Mouse (Mus musculus): Measurements from ENCODE around the gene Gm3417. TPM values are rescaled to one million over a fixed set of nuclear protein-coding genes. Genes with fewer than 3 reads are reported as not detected.
"Not testable (repeated sequence)": the region's sequence is repeated elsewhere in the genome, so short reads cannot be mapped to it uniquely, and the experiment has no call there.

Gene Gm3417
- polyA plus RNA-seq, 1 experiment from 2014 or later = 0.42 TPM

DNA sequence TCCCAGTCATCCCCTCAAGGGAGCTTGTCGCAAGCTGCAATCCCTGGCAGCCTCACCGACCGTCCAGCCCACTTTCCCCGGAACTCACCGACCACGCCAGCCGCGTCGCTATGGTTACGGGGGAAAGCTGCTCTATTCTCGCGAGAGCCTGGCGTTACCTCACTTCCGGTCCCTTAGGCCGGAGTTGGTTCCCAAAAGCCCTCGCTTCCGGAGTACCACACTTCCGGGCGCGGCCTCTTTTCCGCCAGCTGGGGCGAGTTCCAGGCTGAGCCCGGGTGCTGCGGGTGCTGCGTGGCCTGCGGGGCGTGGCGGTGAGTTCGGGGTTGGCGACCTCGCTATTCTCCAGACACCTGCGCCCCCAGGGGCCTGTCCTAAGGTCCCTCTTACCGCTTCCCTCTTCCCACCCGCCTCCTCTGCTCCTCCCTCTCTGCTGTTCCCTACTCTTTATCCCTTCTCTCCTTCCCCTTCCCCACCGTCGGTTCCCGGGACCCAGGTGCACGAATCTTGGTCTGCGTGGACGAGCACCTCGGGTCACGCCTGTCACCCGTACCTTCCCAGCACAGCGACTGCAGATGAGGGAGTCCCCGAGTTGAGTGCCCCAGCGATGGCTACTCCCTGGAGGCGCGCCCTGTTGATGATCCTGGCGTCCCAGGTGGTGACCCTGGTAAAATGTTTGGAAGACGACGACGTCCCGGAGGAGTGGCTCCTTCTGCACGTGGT, 35.4 kb downstream of the Gm3417 start, which contains the start of the genes Wdr27 and 1600012H06Rik:
TSS of gene Wdr27 (minus strand) at position 150 of the 720 bp plus-strand sequence.
TSS of gene 1600012H06Rik (plus strand) at position 176 of the 720 bp plus-strand sequence.
- peak; percentile 99 for DNase-seq (ENCODE audit: low spot score)
- Histone ChIP-seq H3K4me3 (peak within 1 kb of the TSS; percentile 77), H3K9me3 (replicated peaks) (no peaks in the 10 kb centered on the region), H3K27ac (replicated peaks) (peak within 1 kb of the TSS; percentile 85), H3K4me1 (peaks cover 23% of the 10 kb centered on the region), H3K27me3 (ENCODE audit: low read depth, poor library complexity, severe bottlenecking) (no peaks in the 10 kb centered on the region), H3K36me3 (peaks cover 29% of the 10 kb centered on the region)
- under 1% methylated on average over 54 of the region's 54 CpGs for WGBS

DNA sequence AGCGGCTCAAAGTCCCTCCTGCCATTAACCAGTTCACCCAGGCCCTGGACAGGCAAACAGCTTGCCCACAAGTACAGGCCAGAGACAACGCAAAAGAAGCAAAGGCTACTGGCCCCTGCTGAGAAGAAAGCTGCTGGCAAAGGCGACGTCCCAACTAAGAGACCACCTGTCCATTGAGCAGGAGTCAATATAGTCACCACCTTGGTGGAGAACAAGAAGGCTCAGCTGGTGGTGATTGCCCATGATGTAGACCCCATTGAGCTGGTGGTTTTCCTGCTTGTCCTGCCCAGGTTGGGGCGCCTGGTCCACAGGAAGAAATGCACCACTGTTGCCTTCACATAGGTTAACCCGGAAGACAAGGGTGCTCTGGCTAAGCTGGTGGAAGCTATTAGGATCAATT, 36.4 kb downstream of the Gm3417 start:
- Histone ChIP-seq H3K4me3 (peak overlapping the region; percentile 77), H3K4me1 (peaks cover 23% of the 10 kb centered on the region), H3K27ac (replicated peaks) (peak overlapping the region; percentile 85), H3K36me3 (peaks cover 23% of the 10 kb centered on the region)
- H3K9me3 ChIP-seq (replicated peaks); DNase-seq (ENCODE audit: low spot score); H3K27me3 ChIP-seq (ENCODE audit: low read depth, poor library complexity, severe bottlenecking): not testable (repeated sequence)
- WGBS = 68% methylated on average over 6 of the region's 6 CpGs

DNA sequence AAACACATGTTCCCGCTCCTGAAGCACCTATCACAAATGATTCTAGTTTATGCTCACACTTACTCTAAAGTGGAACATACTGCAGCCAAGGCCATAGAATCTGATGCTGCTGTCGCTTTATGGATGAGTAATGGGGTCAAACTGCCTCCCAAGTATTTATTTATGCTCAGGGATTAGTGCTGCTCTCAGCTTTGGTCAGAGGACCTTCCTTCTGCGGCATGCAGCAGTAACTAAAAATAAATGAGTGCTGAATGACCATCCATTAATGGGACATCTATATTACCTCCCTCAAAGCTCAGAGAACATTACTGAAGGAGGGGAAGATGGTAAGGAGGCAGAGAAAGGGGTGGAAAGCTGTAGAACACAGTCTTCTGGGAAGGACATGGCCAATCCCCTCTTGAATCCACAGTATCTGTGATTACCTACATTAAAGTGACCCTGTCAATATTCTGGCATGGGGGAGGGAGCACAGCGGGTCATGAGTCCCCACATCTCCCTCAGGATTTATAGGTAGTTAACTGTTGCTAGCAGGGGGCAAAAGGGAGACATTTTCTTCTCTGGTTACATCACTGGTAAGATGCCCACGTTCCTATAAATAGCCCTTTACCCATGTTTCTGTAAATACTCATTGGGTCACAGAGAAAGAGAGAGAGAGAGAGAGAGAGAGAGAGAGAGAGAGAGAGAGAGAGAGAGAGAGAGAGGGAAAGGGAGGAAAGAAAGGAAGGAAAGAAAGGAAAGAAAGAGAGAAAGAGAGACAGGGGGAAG, 42.6 kb downstream of the Gm3417 start:
- Histone ChIP-seq H3K4me3 (no peak overlapping the region), H3K4me1 (no peaks in the 10 kb centered on the region), H3K27ac (replicated peaks) (no peak overlapping the region), H3K9me3 (replicated peaks) (no peaks in the 10 kb centered on the region), H3K27me3 (ENCODE audit: low read depth, poor library complexity, severe bottlenecking) (no peaks in the 10 kb centered on the region), H3K36me3 (no peaks in the 10 kb centered on the region)
- DNase-seq (ENCODE audit: low spot score) = no peak
- WGBS = 74% methylated on average over 5 of the region's 5 CpGs

DNA sequence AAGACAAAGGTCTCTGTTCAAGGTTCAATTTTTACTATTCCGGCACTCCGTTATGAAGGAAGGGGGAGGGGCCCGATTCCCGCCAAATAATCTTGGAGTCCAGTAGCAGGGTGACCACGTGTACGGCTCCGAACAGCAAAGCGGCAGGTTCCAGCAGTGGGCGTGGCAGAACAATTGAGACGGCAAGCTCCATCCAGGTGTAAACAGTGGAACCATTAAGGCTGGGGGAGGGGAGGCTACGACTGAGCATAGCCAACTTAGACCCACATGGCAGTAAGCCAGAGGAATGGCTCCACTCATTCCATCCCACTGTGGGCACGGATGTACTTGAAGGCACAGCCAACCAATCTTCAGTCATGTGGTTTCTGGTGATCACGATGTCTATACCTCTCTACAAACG, 43.3 kb downstream of the Gm3417 start:
- not testable (repeated sequence) for H3K36me3 ChIP-seq; H3K4me3 ChIP-seq; H3K4me1 ChIP-seq; DNase-seq (ENCODE audit: low spot score); H3K27ac ChIP-seq (replicated peaks); H3K9me3 ChIP-seq (replicated peaks); H3K27me3 ChIP-seq (ENCODE audit: low read depth, poor library complexity, severe bottlenecking)
- 84% methylated on average over 14 of the region's 14 CpGs for WGBS

DNA sequence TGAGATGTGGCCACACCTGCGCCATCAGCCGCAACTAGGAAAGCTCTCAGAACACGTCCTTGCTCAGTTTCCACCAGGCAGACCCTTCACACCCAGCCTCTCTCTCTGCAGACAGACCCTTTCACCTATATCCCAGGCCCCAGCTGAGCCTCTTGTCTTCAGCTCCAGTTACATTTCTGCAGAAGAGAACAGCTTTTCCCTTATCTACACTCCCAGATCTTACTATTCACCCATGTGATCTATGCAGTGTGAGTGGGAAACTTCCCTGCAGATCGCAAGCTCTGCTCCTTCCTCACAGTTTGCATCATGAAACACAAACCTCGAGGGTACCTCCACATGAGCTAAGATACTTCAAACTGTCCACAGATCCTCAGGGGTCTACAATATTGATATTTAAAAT, 47.1 kb downstream of the Gm3417 start:
- Histone ChIP-seq H3K27me3 (ENCODE audit: low read depth, poor library complexity, severe bottlenecking) (no peaks in the 10 kb centered on the region), H3K27ac (replicated peaks) (no peak overlapping the region), H3K4me1 (no peaks in the 10 kb centered on the region), H3K9me3 (replicated peaks) (no peaks in the 10 kb centered on the region), H3K36me3 (no peaks in the 10 kb centered on the region), H3K4me3 (no peak overlapping the region)
- DNase-seq (ENCODE audit: low spot score) = no peak
- 89% methylated on average over 5 of the region's 5 CpGs for WGBS

DNA sequence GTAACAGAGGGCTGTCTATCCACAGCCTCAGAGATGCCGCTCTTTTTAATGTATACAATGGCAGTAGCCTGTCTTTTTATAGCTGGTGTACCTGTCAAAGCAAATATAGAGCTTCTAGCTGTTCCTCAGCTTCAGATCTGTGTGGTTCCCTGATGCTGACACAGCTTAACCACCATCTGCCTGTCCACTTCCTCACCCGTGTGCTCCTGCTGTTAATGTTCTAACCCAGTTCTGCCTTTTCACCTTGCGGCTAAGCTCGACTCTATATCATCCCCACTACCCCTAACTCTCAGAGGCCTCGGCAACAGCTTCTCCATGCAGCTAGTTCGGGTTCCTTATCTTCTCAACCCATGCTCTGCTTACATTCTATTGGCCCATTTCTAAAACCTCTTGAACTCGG, 47.9 kb downstream of the Gm3417 start:
- H3K9me3 ChIP-seq (replicated peaks) = no peaks in the 10 kb centered on the region
- no peaks in the 10 kb centered on the region for H3K27me3 ChIP-seq (ENCODE audit: low read depth, poor library complexity, severe bottlenecking)
- WGBS = 84% methylated on average over 7 of the region's 7 CpGs
- H3K4me3 ChIP-seq = no peak overlapping the region
- no peak for DNase-seq (ENCODE audit: low spot score)
- no peaks in the 10 kb centered on the region for H3K36me3 ChIP-seq
- H3K27ac ChIP-seq (replicated peaks) = no peak overlapping the region
- no peaks in the 10 kb centered on the region for H3K4me1 ChIP-seq

DNA sequence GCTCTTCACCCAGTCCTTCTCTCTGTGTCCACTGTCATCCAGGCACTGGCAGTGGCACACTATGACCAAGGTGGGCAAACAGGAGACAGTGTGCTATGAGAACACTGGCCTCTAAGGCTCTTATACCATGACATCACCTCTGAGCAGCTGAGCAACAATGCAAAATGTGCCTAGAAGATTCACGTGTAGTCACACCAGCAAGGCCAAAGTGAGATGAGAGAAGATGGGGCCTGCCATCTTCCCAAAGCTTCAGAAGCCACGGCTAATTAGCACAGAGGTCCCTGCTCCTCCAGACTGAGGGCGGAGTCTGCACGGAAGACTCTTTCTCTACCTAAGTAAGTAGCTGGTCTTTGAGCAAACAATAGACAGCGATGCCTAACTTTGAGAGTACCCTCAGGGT, 50.0 kb downstream of the Gm3417 start:
- no peak for DNase-seq (ENCODE audit: low spot score)
- WGBS = 82% methylated on average over 5 of the region's 5 CpGs

DNA sequence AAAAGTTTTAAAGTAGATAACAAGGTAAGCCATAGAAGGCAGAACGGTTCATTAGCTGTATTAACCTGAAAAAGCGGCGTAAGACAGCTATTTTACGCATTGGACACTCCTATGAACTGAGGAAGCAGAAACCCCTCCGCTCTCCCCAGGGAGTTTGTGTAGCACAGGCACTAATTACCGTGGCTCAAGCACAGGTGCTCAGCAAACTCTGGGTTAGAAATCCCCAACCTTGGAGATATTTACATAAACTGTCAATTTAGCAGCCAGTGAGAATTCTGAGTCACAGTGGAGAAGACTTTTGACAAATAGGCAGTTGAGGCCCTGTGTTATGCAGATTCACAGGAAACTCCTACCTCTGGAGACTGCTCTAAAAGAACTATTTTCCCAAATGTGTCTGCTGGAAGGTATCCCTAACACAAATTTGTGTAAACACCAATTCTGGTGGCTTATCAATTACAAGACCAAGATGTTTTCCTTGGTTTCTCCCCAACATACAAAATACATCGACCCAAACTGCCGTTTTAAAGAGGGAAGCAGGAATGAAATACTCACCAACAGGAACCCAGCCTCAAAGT, 50.9 kb downstream of the Gm3417 start:
- no peak for DNase-seq (ENCODE audit: low spot score)
- Histone ChIP-seq H3K27ac (replicated peaks) (no peak overlapping the region), H3K36me3 (no peaks in the 10 kb centered on the region), H3K4me1 (no peaks in the 10 kb centered on the region), H3K4me3 (no peak overlapping the region), H3K9me3 (replicated peaks) (no peaks in the 10 kb centered on the region), H3K27me3 (ENCODE audit: low read depth, poor library complexity, severe bottlenecking) (no peaks in the 10 kb centered on the region)
- WGBS = 82% methylated on average over 8 of the region's 8 CpGs

More for the DNA sequence above, 50.0 kb downstream of the Gm3417 start:
- Histone ChIP-seq H3K27me3 (ENCODE audit: low read depth, poor library complexity, severe bottlenecking) (no peaks in the 10 kb centered on the region), H3K27ac (replicated peaks) (no peak overlapping the region), H3K9me3 (replicated peaks) (no peaks in the 10 kb centered on the region), H3K36me3 (no peaks in the 10 kb centered on the region), H3K4me3 (no peak overlapping the region), H3K4me1 (no peaks in the 10 kb centered on the region)

DNA sequence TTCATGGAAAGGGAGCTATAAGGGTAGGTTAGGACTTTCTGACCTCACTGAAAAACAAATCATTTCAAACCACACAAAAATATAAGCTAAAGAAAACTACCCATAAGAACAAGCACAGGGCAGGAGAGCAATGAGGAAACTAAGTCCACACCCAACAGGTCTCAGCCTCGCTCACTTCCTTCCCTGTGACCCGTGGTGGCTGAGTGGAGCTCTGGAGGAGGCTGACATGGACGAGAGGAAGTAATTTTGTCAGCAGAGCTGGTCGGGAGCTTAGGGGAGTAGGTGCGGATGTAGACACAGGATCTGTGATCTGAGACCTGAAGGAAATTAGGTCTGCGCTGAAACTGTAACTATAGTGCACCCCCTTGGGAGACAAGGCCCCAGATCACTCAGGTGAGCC, 57.0 kb downstream of the Gm3417 start:
- DNase-seq (ENCODE audit: low spot score) = no peak
- WGBS = 79% methylated on average over 6 of the region's 6 CpGs
- H3K36me3 ChIP-seq = no peaks in the 10 kb centered on the region
- no peak overlapping the region for H3K4me3 ChIP-seq
- H3K9me3 ChIP-seq (replicated peaks) = no peaks in the 10 kb centered on the region
- H3K27ac ChIP-seq (replicated peaks) = no peak overlapping the region
- no peaks in the 10 kb centered on the region for H3K27me3 ChIP-seq (ENCODE audit: low read depth, poor library complexity, severe bottlenecking)
- H3K4me1 ChIP-seq = no peaks in the 10 kb centered on the region

DNA sequence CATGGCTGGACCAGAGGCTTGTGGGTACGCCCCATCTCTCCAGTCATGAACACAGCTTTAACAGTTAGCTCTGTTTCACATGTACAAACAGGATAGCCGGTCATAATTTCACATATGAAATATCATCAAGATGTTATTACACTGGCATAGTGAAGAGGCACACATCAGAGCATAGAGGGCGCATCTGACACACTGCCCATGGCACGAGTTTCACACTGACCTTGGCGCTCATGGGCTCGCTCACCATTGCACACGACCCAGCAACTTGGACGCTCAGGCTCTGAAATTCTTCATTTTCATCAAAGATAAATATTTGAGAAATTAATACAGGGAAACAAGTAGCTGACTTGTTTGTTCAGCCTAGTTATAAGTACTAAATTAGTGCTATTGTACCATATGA, 60.7 kb downstream of the Gm3417 start:
- no peaks in the 10 kb centered on the region for H3K36me3 ChIP-seq
- WGBS = 92% methylated on average over 8 of the region's 8 CpGs
- no peaks in the 10 kb centered on the region for H3K9me3 ChIP-seq (replicated peaks)
- H3K4me1 ChIP-seq = no peaks in the 10 kb centered on the region
- no peak overlapping the region for H3K4me3 ChIP-seq
- H3K27ac ChIP-seq (replicated peaks) = no peak overlapping the region
- no peak for DNase-seq (ENCODE audit: low spot score)
- H3K27me3 ChIP-seq (ENCODE audit: low read depth, poor library complexity, severe bottlenecking) = no peaks in the 10 kb centered on the region

DNA sequence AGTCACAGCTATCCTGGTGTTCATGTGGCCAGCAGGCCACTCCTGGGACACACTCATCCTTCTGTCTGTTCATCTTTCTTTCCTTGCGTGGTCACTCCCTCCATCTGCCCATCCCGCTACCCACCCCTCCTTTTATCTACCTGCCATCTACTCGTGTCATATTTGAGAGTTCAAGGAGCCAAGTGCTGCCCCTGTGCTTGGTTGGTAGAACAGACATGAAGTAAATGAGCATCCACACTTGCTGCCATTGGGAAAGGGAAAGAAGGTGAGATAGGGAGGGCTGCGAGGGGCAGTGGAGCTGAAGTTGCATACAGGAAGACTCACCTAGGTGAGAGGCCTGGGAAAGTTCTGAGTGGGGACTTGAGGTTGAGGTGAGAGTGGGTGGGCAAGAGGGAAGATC, 64.2 kb downstream of the Gm3417 start:
- no peak for DNase-seq (ENCODE audit: low spot score)
- no peaks in the 10 kb centered on the region for H3K36me3 ChIP-seq
- H3K27me3 ChIP-seq (ENCODE audit: low read depth, poor library complexity, severe bottlenecking) = no peaks in the 10 kb centered on the region
- H3K4me3 ChIP-seq = no peak overlapping the region
- no peaks in the 10 kb centered on the region for H3K4me1 ChIP-seq
- WGBS = 90% methylated on average over 4 of the region's 4 CpGs
- no peak overlapping the region for H3K27ac ChIP-seq (replicated peaks)
- no peaks in the 10 kb centered on the region for H3K9me3 ChIP-seq (replicated peaks)

Data from midbrain, embryonic 10.5 days (tissue).